Mouse (Mus musculus): ENCODE measurements around the gene Ccer2. TPM values are rescaled to one million over a fixed set of nuclear protein-coding genes. Genes with fewer than 3 reads are reported as not detected.

The Ccer2 gene
- total RNA-seq (2014; rRNA removed), result not detected in 2 replicates
- 1.4 and 1.8 TPM in 2 replicates for polyA plus RNA-seq (2015; fragmentation: Nextera tagmentation; extraction: Ambion mirVana)

DNA sequence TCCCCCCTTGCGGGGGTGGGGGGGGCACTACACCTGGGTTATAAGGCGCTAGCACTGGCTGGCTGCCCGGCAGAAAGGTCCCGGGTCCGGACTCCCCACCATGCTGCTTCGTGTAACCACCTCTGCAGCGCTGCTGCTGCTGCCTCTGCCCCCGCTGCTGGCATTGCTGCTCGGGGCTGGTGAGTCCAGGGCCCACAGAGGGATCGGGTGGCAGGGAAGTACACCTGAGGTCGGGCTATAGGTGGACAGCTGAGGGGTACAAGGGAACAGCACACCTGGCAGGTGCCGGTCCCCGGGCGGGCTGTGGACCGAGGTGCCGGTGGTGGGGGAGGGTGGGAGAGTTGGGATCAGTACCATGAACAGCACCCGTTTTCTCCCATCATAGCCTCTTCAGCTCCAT lies at the start of gene Ccer2:
Gene Ccer2 (plus strand): TSS at position 96 of the 400 bp plus-strand sequence.
- Histone ChIP-seq H3K27me3 (ENCODE audit: insufficient read depth, low read length) (0 out of 2 replicates have a peak, but pooled peaks cover 11% of the 10 kb centered on the region), H3K4me2 (ENCODE audit: low read depth, low read length, poor library complexity, severe bottlenecking) (peak within 1 kb of the TSS; percentile 42), H3K36me3 (ENCODE audit: insufficient read depth, low read length) (peaks cover 27% of the 10 kb centered on the region), H3K9me3 (ENCODE audit: low read length) (no peaks in the 10 kb centered on the region), H3K4me1 (ENCODE audit: insufficient read depth, low read length) (peaks cover 3% of the 10 kb centered on the region; the same call in 1 of the 2 replicates), H3K27ac (ENCODE audit: low read depth, low read length) (no peak within 1 kb of the TSS), H3K4me3 (ENCODE audit: low read depth, low read length) (peak within 1 kb of the TSS; percentile 20; the same call in 1 of the 2 replicates), H3K9ac (replicated peaks; ENCODE audit: low read length, poor library complexity, severe bottlenecking) (peak within 1 kb of the TSS; percentile 40; the same call in 1 of the 2 replicates)
- peak; percentile 41; the same call in 1 of the 2 replicates for ATAC-seq (ENCODE audit: low FRiP score)
- WGBS, result 3% methylated on average over 17 of the region's 17 CpGs
- no peak for TF ChIP-seq CTCF (IDR thresholded peaks at IDR 0.05)
- DNase-seq (ENCODE audit: low spot score), result no peak

DNA sequence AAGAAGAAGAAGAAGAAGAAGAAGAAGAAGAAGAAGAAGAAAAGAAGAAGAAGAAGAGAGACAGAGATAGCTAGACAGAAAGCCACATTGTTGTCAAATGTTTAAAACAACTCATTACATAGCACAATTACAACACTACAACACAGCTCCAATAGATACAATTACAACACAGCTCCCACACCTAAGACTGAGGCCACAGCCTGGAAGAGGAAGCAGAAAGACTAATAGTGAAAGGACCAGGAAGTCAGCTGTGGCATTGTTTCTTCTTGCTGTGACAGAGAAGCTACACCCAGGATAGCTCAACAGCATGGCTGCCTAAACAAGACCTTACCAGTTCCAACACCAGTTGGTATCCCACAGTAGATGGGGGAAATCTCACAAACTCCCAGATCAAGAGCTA lies 46.5 kb upstream of the Ccer2 start:
- no peak for ATAC-seq (ENCODE audit: low FRiP score)
- Histone ChIP-seq H3K4me3 (ENCODE audit: low read depth, low read length) (no peak overlapping the region), H3K27me3 (ENCODE audit: insufficient read depth, low read length) (no peaks in the 10 kb centered on the region), H3K9me3 (ENCODE audit: low read length) (no peaks in the 10 kb centered on the region), H3K27ac (ENCODE audit: low read depth, low read length) (no peak overlapping the region), H3K4me1 (ENCODE audit: insufficient read depth, low read length) (no peaks in the 10 kb centered on the region), H3K9ac (replicated peaks; ENCODE audit: low read length, poor library complexity, severe bottlenecking) (no peak overlapping the region), H3K4me2 (ENCODE audit: low read depth, low read length, poor library complexity, severe bottlenecking) (no peak overlapping the region), H3K36me3 (ENCODE audit: insufficient read depth, low read length) (no peaks in the 10 kb centered on the region)
- DNase-seq (ENCODE audit: low spot score), result no peak
- no peak for TF ChIP-seq CTCF (IDR thresholded peaks at IDR 0.05)

DNA sequence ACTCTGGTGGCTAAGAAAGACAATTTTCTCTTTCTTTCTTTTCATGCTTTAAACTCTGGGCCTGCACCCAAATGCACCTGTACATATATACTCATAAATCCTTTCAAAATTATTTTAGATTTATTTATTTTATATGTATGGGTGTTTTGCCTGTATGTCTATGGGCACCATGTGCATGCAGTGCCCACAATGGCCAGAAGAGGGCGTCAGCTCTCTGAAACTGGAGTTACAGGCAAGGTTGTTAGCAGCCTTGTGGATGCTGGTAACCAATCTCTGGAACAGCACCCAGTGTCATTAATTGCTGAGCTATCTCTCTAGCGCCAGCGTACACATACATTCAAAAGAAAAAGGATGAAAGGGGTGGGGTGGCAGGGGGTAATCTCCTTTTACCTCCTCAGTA lies 45.0 kb upstream of the Ccer2 start:
- H3K9me3 ChIP-seq (ENCODE audit: low read length), result no peaks in the 10 kb centered on the region
- no peak overlapping the region for H3K4me2 ChIP-seq (ENCODE audit: low read depth, low read length, poor library complexity, severe bottlenecking)
- peak; percentile 42 for TF ChIP-seq CTCF (IDR thresholded peaks at IDR 0.05)
- DNase-seq (ENCODE audit: low spot score) (no peak), ATAC-seq (ENCODE audit: low FRiP score) (no peak)
- H3K36me3 ChIP-seq (ENCODE audit: insufficient read depth, low read length), result no peaks in the 10 kb centered on the region
- H3K9ac ChIP-seq (replicated peaks; ENCODE audit: low read length, poor library complexity, severe bottlenecking), result no peak overlapping the region
- no peaks in the 10 kb centered on the region for H3K27me3 ChIP-seq (ENCODE audit: insufficient read depth, low read length)
- H3K4me3 ChIP-seq (ENCODE audit: low read depth, low read length), result no peak overlapping the region
- no peaks in the 10 kb centered on the region for H3K4me1 ChIP-seq (ENCODE audit: insufficient read depth, low read length)
- H3K27ac ChIP-seq (ENCODE audit: low read depth, low read length), result no peak overlapping the region
- WGBS, result 64% methylated on average over 3 of the region's 3 CpGs

DNA sequence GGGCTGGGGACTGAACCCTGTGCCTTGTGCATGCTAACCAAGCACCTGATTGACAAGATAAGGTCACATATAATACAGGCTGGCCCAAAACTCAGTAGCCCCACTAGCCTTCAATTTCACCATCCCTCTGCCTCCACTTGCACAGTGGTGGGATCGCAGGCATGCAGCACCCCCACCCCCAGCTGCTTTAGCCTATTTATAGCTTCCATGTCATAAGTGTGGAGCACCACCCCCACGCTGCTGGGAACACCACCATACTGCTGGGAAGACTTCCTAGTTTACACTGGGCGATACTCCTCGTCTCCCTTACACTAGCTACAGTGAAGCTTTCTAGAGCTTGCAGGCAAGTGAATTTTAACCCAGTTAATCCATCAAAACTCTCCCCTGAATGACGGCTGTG lies 41.3 kb upstream of the Ccer2 start:
- Histone ChIP-seq H3K27ac (ENCODE audit: low read depth, low read length) (no peak overlapping the region), H3K4me2 (ENCODE audit: low read depth, low read length, poor library complexity, severe bottlenecking) (no peak overlapping the region), H3K27me3 (ENCODE audit: insufficient read depth, low read length) (no peaks in the 10 kb centered on the region), H3K4me1 (ENCODE audit: insufficient read depth, low read length) (no peaks in the 10 kb centered on the region), H3K36me3 (ENCODE audit: insufficient read depth, low read length) (no peaks in the 10 kb centered on the region), H3K9ac (replicated peaks; ENCODE audit: low read length, poor library complexity, severe bottlenecking) (no peak overlapping the region), H3K4me3 (ENCODE audit: low read depth, low read length) (no peak overlapping the region), H3K9me3 (ENCODE audit: low read length) (no peaks in the 10 kb centered on the region)
- ATAC-seq (ENCODE audit: low FRiP score) (no peak), DNase-seq (ENCODE audit: low spot score) (no peak)
- 83% methylated on average over 5 of the region's 5 CpGs for WGBS
- TF ChIP-seq CTCF (IDR thresholded peaks at IDR 0.05), result no peak

DNA sequence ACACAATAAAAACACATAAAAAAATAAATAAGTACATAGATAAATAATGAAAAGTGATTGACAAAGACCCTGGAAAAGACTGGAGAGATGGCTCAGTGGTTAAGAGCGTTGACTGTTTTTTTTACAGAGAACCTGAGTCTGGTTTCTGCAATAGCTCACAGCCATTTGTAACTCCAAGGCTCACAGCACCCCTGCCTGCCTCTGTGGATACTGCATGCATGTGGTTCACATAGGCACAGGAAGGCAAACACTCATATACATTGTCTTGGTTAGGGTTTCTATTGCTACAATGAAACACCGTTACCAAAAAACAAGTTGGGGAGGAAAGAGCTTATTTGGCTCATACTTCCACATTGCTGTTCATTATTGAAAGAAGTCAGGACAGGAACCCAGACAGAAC lies 40.4 kb upstream of the Ccer2 start:
- no peak overlapping the region for H3K4me2 ChIP-seq (ENCODE audit: low read depth, low read length, poor library complexity, severe bottlenecking)
- ATAC-seq (ENCODE audit: low FRiP score) (no peak), DNase-seq (ENCODE audit: low spot score) (no peak)
- H3K9ac ChIP-seq (replicated peaks; ENCODE audit: low read length, poor library complexity, severe bottlenecking), result no peak overlapping the region
- H3K9me3 ChIP-seq (ENCODE audit: low read length), result no peaks in the 10 kb centered on the region
- TF ChIP-seq CTCF (IDR thresholded peaks at IDR 0.05), result peak; percentile 38; the same call in 1 of the 2 replicates
- H3K4me3 ChIP-seq (ENCODE audit: low read depth, low read length), result no peak overlapping the region
- WGBS, result 97% methylated on average over 2 of the region's 2 CpGs
- H3K27me3 ChIP-seq (ENCODE audit: insufficient read depth, low read length), result no peaks in the 10 kb centered on the region
- H3K27ac ChIP-seq (ENCODE audit: low read depth, low read length), result no peak overlapping the region
- H3K36me3 ChIP-seq (ENCODE audit: insufficient read depth, low read length), result no peaks in the 10 kb centered on the region
- H3K4me1 ChIP-seq (ENCODE audit: insufficient read depth, low read length), result no peaks in the 10 kb centered on the region

DNA sequence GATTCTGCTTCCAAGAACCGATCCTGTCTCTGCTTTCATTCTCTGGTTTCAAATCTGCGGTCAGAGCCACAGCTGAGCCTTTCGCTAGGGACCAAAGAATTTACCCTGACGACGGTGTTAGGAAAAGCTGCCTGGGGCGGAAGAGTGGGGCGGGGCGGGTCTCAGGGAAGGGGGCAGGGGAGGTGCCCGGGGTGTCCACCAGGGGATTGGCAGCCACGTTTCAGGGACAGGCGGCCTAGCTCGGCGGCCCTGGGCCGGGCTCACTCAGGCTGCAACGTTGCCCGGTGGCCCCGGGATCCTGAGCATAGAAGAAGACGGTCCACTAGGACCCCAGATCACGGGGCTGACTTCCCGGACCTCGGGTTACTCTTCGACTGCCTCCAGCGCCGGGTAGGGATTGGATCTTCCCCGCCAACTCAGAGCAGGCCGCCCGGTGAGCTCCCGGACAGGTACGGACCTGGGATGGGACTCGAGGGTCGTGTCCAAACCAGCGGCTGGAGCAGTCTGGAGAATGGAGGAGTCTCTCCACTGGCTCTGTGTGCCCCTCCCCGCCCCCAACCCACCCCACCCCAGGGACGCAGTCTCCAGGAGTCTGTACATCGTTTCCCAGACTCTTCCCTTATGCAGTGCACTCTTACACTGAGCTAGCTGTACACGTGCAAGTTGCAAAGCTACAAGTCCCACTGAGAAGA lies 39.2 kb upstream of the Ccer2 start, which contains the start of gene Fbxo17:
Gene Fbxo17 (plus strand): TSS at position 215 of the 692 bp plus-strand sequence.
- no peaks in the 10 kb centered on the region for H3K36me3 ChIP-seq (ENCODE audit: insufficient read depth, low read length)
- DNase-seq (ENCODE audit: low spot score), result no peak
- peak within 1 kb of the TSS; percentile 5; the same call in 1 of the 2 replicates for H3K9ac ChIP-seq (replicated peaks; ENCODE audit: low read length, poor library complexity, severe bottlenecking)
- H3K27ac ChIP-seq (ENCODE audit: low read depth, low read length), result no peak within 1 kb of the TSS
- no peaks in the 10 kb centered on the region for H3K4me1 ChIP-seq (ENCODE audit: insufficient read depth, low read length)
- 0 out of 2 replicates have a peak, but pooled peaks have one; percentile 60 for ATAC-seq (ENCODE audit: low FRiP score)
- TF ChIP-seq CTCF (IDR thresholded peaks at IDR 0.05), result no peak; the same call in 1 of the 2 replicates
- no peaks in the 10 kb centered on the region for H3K27me3 ChIP-seq (ENCODE audit: insufficient read depth, low read length)
- no peaks in the 10 kb centered on the region for H3K9me3 ChIP-seq (ENCODE audit: low read length)
- H3K4me3 ChIP-seq (ENCODE audit: low read depth, low read length), result peak within 1 kb of the TSS; percentile 34
- H3K4me2 ChIP-seq (ENCODE audit: low read depth, low read length, poor library complexity, severe bottlenecking), result peak within 1 kb of the TSS; percentile 64
- WGBS, result 5% methylated on average over 36 of the region's 36 CpGs

Data from midbrain, postnatal 0 days (tissue).